Mouse (Mus musculus) gastrocnemius, adult 2 months (tissue): ENCODE data around the gene Prmt1. TPM values are rescaled to one million over a fixed set of nuclear protein-coding genes. Genes with fewer than 3 reads are reported as not detected.
"Not testable (repeated sequence)": the region's sequence is repeated elsewhere in the genome, so short reads cannot be mapped to it uniquely, and the experiment has no call there.

Experiments
- DNase-seq: peaks from one replicate; pipeline ENCODE4 v3.0.0; 2022
- H3K27ac ChIP-seq: fragments of 200-600 bp; 2 replicates; pipeline ENCODE4 v1.8.1; 2022; ENCODE audit warnings: mild to moderate bottlenecking
- H3K4me3 ChIP-seq: fragments of 200-600 bp; 2 replicates; pipeline ENCODE4 v1.8.1; 2022; ENCODE audit warnings: mild to moderate bottlenecking, moderate library complexity
- CTCF ChIP-seq: fragments of 200-600 bp; IDR thresholded peaks from 2 replicates; pipeline ENCODE4 v1.8.1; 2022; ENCODE audit warnings: antibody characterized with exemption, mild to moderate bottlenecking, moderate library complexity
- intact Hi-C: fragments of 180-260 bp; cut with DNase I; formaldehyde crosslinking; loops from one replicate; pipeline ENCODE4 v1.15.1; 2025
- long read RNA-seq, 2 experiments: library from polyadenylated mRNA; stranded (forward); transcript quantifications; one replicate each; pipeline ENCODE4 v2.0.0; 2021
- total RNA-seq, 2 experiments: library from RNA; stranded (reverse); gene quantifications; 2 replicates each; pipeline ENCODE4 v1.2.3; 2021

Gene Prmt1
- 100 to 1,000 TPM; 126 to 136 TPM for total RNA-seq
- long read RNA-seq, experiment 1, transcript Prmt1-202 (11 exons, 1,508 nt), result minor isoform, 8 of 31 reads
- long read RNA-seq, experiment 1, transcript Prmt1-203 (10 exons, 2,147 nt), result major isoform, 20 of 31 reads
- long read RNA-seq, experiment 1, partial matches to known transcripts, result 0 of 31 reads
- long read RNA-seq, experiment 1, other reads (novel, unspliced or antisense), result 3 of 31 reads
- long read RNA-seq, experiment 2, transcript Prmt1-203 (10 exons, 2,147 nt), result major isoform, 17 of 26 reads
- long read RNA-seq, experiment 2, transcript Prmt1-202 (11 exons, 1,508 nt), result minor isoform, 7 of 26 reads
- long read RNA-seq, experiment 2, partial matches to known transcripts, result 0 of 26 reads
- long read RNA-seq, experiment 2, other reads (novel, unspliced or antisense), result 2 of 26 reads

- peak within 1 kb of the TSS; percentile 100 for H3K27ac ChIP-seq
- peak; percentile 98 for DNase-seq
- intact Hi-C loops, result loop anchor here (2.0 kb wide), 1 partner anchor 28 kb away; no protein-coding TSS in a partner anchor
- 0 out of 2 replicates have a peak, but pooled peaks have one; percentile 3 for TF ChIP-seq CTCF
- H3K4me3 ChIP-seq, result peak within 1 kb of the TSS; percentile 100
These were observed at the start of gene Prmt1 for GRCm38 (mm10) chr7:44986192-44986878. Gene Prmt1, minus strand, starts transcription at chr7:44986568.

- intact Hi-C loops, result no loop called here
- Histone ChIP-seq H3K27ac (no peak overlapping the region), H3K4me3 (no peak overlapping the region)
- no peak for DNase-seq
- no peak for TF ChIP-seq CTCF
These were observed 49.3 kb upstream of the Prmt1 start for GRCm38 (mm10) chr7:45035631-45036030.

GRCm38 (mm10) chr7:45033722-45034359 is 47.5 kb upstream of the Prmt1 start:
- no peak for TF ChIP-seq CTCF
- no peak for DNase-seq
- no peak overlapping the region for H3K27ac ChIP-seq
- intact Hi-C loops, result no loop called here
- H3K4me3 ChIP-seq, result no peak overlapping the region

GRCm38 (mm10) chr7:45030857-45031256 is 44.5 kb upstream of the Prmt1 start:
- intact Hi-C loops, result no loop called here
- Histone ChIP-seq H3K27ac (no peak overlapping the region), H3K4me3 (no peak overlapping the region)
- no peak for TF ChIP-seq CTCF
- no peak for DNase-seq

- TF ChIP-seq CTCF, result no peak
- Histone ChIP-seq H3K4me3 (no peak overlapping the region), H3K27ac (no peak overlapping the region)
- intact Hi-C loops, result no loop called here
- DNase-seq, result no peak
These were observed 43.6 kb upstream of the Prmt1 start for GRCm38 (mm10) chr7:45029995-45030394.

- no peak for TF ChIP-seq CTCF
- H3K27ac ChIP-seq, result no peak overlapping the region
- no peak for DNase-seq
- intact Hi-C loops, result no loop called here
- no peak overlapping the region for H3K4me3 ChIP-seq
These were observed 42.0 kb upstream of the Prmt1 start for GRCm38 (mm10) chr7:45028351-45028750.

- Histone ChIP-seq H3K27ac (no peak overlapping the region), H3K4me3 (no peak overlapping the region)
- no peak for TF ChIP-seq CTCF
- no peak for DNase-seq
- intact Hi-C loops, result no loop called here
These were observed 41.4 kb upstream of the Prmt1 start for GRCm38 (mm10) chr7:45027761-45028160.

- H3K27ac ChIP-seq, result peak overlapping the region; percentile 87
- no peak for DNase-seq
- intact Hi-C loops, result no loop called here
- no peak for TF ChIP-seq CTCF
- H3K4me3 ChIP-seq, result no peak overlapping the region
These were observed 39.9 kb upstream of the Prmt1 start for GRCm38 (mm10) chr7:45026256-45026655.

- peak; percentile 77 for DNase-seq
- peak overlapping the region; percentile 87 for H3K27ac ChIP-seq
- no peak for TF ChIP-seq CTCF
- no peak overlapping the region for H3K4me3 ChIP-seq
- intact Hi-C loops, result no loop called here
These were observed 39.3 kb upstream of the Prmt1 start for GRCm38 (mm10) chr7:45025601-45026220.

- intact Hi-C loops, result no loop called here
- Histone ChIP-seq H3K4me3 (no peak overlapping the region), H3K27ac (peak overlapping the region; percentile 87)
- no peak for DNase-seq
- TF ChIP-seq CTCF, result no peak
These were observed 38.2 kb upstream of the Prmt1 start for GRCm38 (mm10) chr7:45024281-45025248.

GRCm38 (mm10) chr7:45023711-45024110 is 37.3 kb upstream of the Prmt1 start:
- H3K4me3 ChIP-seq, H3K27ac ChIP-seq, intact Hi-C loops, DNase-seq: not testable (repeated sequence)
- TF ChIP-seq CTCF, result peak; percentile 49

GRCm38 (mm10) chr7:45020225-45020624 is 33.9 kb upstream of the Prmt1 start:
- Histone ChIP-seq H3K4me3 (peak overlapping the region; percentile 94; the same call in 1 of the 2 replicates), H3K27ac (peak overlapping the region; percentile 98)
- DNase-seq, result no peak
- intact Hi-C loops, result no loop called here
- no peak for TF ChIP-seq CTCF
